Mouse (Mus musculus) adipocyte (in vitro differentiated cells): ENCODE measurements around the gene Phxr2.
A peak's percentile ranks its signal among the peaks of the same experiment; 100 is the strongest.

ENCODE experiments used
- DNase-seq: peaks from one replicate; pipeline ENCODE4 v3.0.0-alpha.2; 2016; ENCODE audit warnings: low spot score

The Phxr2 gene

DNA sequence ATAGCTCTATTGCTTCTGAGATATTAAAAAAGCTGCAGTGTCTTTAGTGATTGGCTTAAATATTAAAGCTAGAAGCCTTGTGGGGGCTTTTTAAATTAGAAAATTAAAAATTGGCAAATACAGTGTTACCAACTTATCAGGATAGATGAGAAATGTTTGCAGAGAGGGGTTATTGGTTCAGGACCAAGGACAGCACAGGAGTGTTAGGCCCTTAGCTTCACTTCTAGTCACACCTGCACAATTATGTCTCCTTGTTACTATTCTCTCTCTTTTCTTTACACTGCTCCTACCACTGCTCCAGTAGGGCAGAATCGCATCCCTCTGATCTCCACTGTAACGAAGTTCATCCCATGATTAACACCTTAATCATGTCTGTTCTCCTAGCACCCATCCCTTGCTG, 31.0 kb downstream of the Phxr2 start:
- DNase-seq: no peak

DNA sequence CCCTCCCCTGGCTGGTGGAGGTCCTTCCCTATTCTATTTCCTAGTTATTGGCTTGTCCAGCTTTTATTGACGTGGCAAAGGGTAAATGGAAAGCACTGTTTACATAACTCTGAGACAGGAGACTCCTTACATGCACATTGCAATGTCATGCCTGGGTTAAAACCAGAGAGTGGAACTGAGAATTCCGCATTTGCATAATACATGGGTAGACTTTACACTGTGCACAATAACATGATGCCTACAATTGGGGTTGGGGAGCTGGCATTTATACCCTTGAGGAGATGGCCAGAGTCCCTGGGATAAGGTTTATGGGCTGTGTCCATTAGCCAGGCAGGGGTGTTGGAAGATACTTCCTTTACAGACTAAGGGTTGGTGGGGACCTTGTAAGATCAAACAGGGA, 32.8 kb downstream of the Phxr2 start:
- DNase-seq: no peak

DNA sequence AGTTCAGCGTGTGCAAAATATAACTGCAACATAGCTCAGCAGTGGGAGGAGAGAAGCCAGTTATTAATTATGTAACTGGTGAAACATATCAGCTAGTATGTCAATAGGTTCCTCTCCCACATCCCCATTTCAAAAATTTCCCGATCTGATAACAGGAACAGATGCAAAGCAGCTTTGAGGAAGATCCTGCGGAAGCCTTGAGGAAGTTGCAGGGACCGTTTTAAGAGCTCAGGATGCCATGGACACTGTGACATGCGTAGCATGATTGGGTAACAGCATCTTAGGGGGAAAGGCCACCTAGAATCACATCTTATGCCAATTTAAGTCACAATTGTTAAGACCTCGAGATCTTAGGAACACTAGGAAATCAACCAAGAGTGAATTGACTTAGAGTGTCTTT, 36.2 kb downstream of the Phxr2 start:
- no peak for DNase-seq

DNA sequence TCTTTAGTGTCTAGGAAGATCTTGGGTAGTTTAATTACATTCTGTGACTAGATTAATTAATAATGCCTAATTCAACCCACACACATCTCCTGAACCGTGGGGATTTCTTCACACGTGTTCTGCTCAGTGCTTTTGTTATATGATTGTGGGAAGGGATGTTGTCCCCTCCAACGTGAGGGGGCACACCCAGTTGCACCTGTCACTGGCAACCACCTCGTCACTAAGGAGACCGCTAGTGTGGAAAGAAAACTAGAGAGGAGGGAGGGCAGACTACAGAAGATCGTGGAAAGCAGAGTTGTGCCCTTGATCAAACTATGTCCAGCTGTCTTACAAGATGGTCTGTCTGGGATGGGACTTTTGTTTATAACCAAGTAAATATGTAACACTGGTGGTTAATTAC, 40.1 kb downstream of the Phxr2 start:
- DNase-seq: no peak

DNA sequence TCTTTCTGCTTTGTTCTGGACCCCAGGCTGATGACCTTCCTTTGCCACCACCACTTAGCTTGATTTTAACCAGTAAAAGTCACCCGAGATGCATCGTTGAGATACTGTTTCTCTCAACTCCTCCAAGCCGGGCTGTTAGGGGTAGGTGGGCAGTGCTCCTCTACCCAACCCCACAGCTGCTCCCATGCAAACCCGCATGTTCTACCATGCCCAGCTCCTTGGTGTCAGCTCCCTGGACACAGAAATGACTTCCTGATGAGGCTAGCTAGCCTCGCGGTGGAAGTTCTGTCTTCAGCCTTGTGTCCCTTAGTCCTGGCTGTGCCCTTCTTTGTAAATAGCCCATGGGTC, 40.9 kb downstream of the Phxr2 start:
- no peak for DNase-seq

GRCm38 (mm10) chr10:99084397-99085239, 41.5 kb downstream of the Phxr2 start:
- peak; percentile 88 for DNase-seq

- peak; percentile 57 for DNase-seq
These were observed 42.6 kb downstream of the Phxr2 start for GRCm38 (mm10) chr10:99083431-99084003.

- peak; percentile 65 for DNase-seq
These were observed 44.5 kb downstream of the Phxr2 start for GRCm38 (mm10) chr10:99081569-99081990.

DNA sequence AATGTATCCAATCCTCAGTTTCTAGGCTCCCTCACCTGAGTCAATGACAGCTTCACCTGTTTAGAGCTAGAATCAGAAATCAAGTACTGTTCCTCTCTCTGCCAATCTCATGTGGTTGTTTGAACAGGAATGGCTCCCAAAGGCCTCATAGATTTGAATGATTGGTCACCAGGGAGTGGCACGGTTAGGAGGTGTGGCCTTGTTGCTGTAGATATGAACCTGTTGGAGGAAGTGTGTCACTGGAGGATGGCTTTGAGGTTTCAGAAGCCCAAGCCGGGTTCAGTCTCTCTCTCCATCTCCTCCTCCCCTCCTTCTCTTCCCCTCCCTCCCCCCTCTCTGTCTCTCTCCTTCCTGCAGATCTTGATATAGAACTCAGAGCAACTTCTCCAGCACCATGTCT, 47.5 kb downstream of the Phxr2 start:
- no peak for DNase-seq

- DNase-seq: no peak
These were observed 49.8 kb downstream of the Phxr2 start for GRCm38 (mm10) chr10:99076113-99076895.
